Mouse (Mus musculus) bone marrow macrophage, adult 2 months (primary cell): Measurements from ENCODE around the gene Zfp36l1.

Source experiments
- CTCF ChIP-seq: IDR thresholded peaks from 2 replicates; pipeline ENCODE4 v1.5.1; 2012; ENCODE audit warnings: low read depth, mild to moderate bottlenecking, low read length, moderate library complexity
- POLR2A ChIP-seq: IDR thresholded peaks from 2 replicates; pipeline ENCODE4 v1.6.1; 2012; ENCODE audit warnings: mild to moderate bottlenecking, low read depth, low read length, borderline replicate concordance

GRCm38 (mm10) chr12:80069040-80069439 lies 43.8 kb downstream of the Zfp36l1 start:
- no peak for TF ChIP-seq CTCF
- no peak for TF ChIP-seq POLR2A
